Mouse (Mus musculus): ENCODE results near the gene Myh2. TPM values are rescaled to one million over a fixed set of nuclear protein-coding genes. Genes with fewer than 3 reads are reported as not detected.

Gene Myh2
- polyA plus RNA-seq (2012; ENCODE audit: insufficient read depth, insufficient read length, missing spikeins): 4.3 and 7.1 TPM in 2 replicates

GRCm38 (mm10) chr11:67170727-67171126 is at the start of gene Myh2:
TSS of gene Myh2 (plus strand) at chr11:67171027.
- Histone ChIP-seq H3K27ac (replicated peaks; ENCODE audit: low read depth, low read length) (no peak within 1 kb of the TSS), H3K4me1 (ENCODE audit: control insufficient read depth, insufficient read depth, insufficient read length, low read length) (no peaks in the 10 kb centered on the region), H3K4me3 (ENCODE audit: insufficient read depth, low read depth, low read length) (no peak within 1 kb of the TSS)

GRCm38 (mm10) chr11:67124943-67125342 is 45.9 kb upstream of the Myh2 start:
- Histone ChIP-seq H3K4me1 (ENCODE audit: control insufficient read depth, insufficient read depth, insufficient read length, low read length) (no peaks in the 10 kb centered on the region), H3K27ac (replicated peaks; ENCODE audit: low read depth, low read length) (no peak overlapping the region), H3K4me3 (ENCODE audit: insufficient read depth, low read depth, low read length) (no peak overlapping the region)

GRCm38 (mm10) chr11:67125361-67125760 is 45.5 kb upstream of the Myh2 start:
- Histone ChIP-seq H3K4me3 (ENCODE audit: insufficient read depth, low read depth, low read length) (no peak overlapping the region), H3K27ac (replicated peaks; ENCODE audit: low read depth, low read length) (no peak overlapping the region)

GRCm38 (mm10) chr11:67133526-67133925 is 37.3 kb upstream of the Myh2 start:
- Histone ChIP-seq H3K4me3 (ENCODE audit: insufficient read depth, low read depth, low read length) (no peak overlapping the region), H3K4me1 (ENCODE audit: control insufficient read depth, insufficient read depth, insufficient read length, low read length) (no peaks in the 10 kb centered on the region), H3K27ac (replicated peaks; ENCODE audit: low read depth, low read length) (no peak overlapping the region)

More at GRCm38 (mm10) chr11:67125361-67125760, 45.5 kb upstream of the Myh2 start:
- no peaks in the 10 kb centered on the region for H3K4me1 ChIP-seq (ENCODE audit: control insufficient read depth, insufficient read depth, insufficient read length, low read length)

- H3K4me3 ChIP-seq (ENCODE audit: insufficient read depth, low read depth, low read length): no peak overlapping the region
- no peaks in the 10 kb centered on the region for H3K4me1 ChIP-seq (ENCODE audit: control insufficient read depth, insufficient read depth, insufficient read length, low read length)
- no peak overlapping the region for H3K27ac ChIP-seq (replicated peaks; ENCODE audit: low read depth, low read length)
Observed at GRCm38 (mm10) chr11:67134654-67135053, 36.2 kb upstream of the Myh2 start.

GRCm38 (mm10) chr11:67135532-67135931 is 35.3 kb upstream of the Myh2 start:
- Histone ChIP-seq H3K4me1 (ENCODE audit: control insufficient read depth, insufficient read depth, insufficient read length, low read length) (no peaks in the 10 kb centered on the region), H3K4me3 (ENCODE audit: insufficient read depth, low read depth, low read length) (no peak overlapping the region), H3K27ac (replicated peaks; ENCODE audit: low read depth, low read length) (no peak overlapping the region)

GRCm38 (mm10) chr11:67139556-67139955 is 31.3 kb upstream of the Myh2 start:
- Histone ChIP-seq H3K27ac (replicated peaks; ENCODE audit: low read depth, low read length) (no peak overlapping the region), H3K4me3 (ENCODE audit: insufficient read depth, low read depth, low read length) (no peak overlapping the region), H3K4me1 (ENCODE audit: control insufficient read depth, insufficient read depth, insufficient read length, low read length) (no peaks in the 10 kb centered on the region)

- Histone ChIP-seq H3K27ac (replicated peaks; ENCODE audit: low read depth, low read length) (no peak overlapping the region), H3K4me3 (ENCODE audit: insufficient read depth, low read depth, low read length) (no peak overlapping the region), H3K4me1 (ENCODE audit: control insufficient read depth, insufficient read depth, insufficient read length, low read length) (no peaks in the 10 kb centered on the region)
Observed at GRCm38 (mm10) chr11:67140175-67140574, 30.7 kb upstream of the Myh2 start.

GRCm38 (mm10) chr11:67141031-67141430 is 29.8 kb upstream of the Myh2 start:
- Histone ChIP-seq H3K4me1 (ENCODE audit: control insufficient read depth, insufficient read depth, insufficient read length, low read length) (no peaks in the 10 kb centered on the region), H3K27ac (replicated peaks; ENCODE audit: low read depth, low read length) (no peak overlapping the region), H3K4me3 (ENCODE audit: insufficient read depth, low read depth, low read length) (no peak overlapping the region)

GRCm38 (mm10) chr11:67142047-67142446 is 28.8 kb upstream of the Myh2 start:
- H3K27ac ChIP-seq (replicated peaks; ENCODE audit: low read depth, low read length): no peak overlapping the region
- no peaks in the 10 kb centered on the region for H3K4me1 ChIP-seq (ENCODE audit: control insufficient read depth, insufficient read depth, insufficient read length, low read length)
- no peak overlapping the region for H3K4me3 ChIP-seq (ENCODE audit: insufficient read depth, low read depth, low read length)

- Histone ChIP-seq H3K4me1 (ENCODE audit: control insufficient read depth, insufficient read depth, insufficient read length, low read length) (no peaks in the 10 kb centered on the region), H3K27ac (replicated peaks; ENCODE audit: low read depth, low read length) (no peak overlapping the region)
Observed at GRCm38 (mm10) chr11:67143065-67143464, 27.8 kb upstream of the Myh2 start.

GRCm38 (mm10) chr11:67143863-67144498 is 26.8 kb upstream of the Myh2 start:
- Histone ChIP-seq H3K4me3 (ENCODE audit: insufficient read depth, low read depth, low read length) (no peak overlapping the region), H3K27ac (replicated peaks; ENCODE audit: low read depth, low read length) (no peak overlapping the region), H3K4me1 (ENCODE audit: control insufficient read depth, insufficient read depth, insufficient read length, low read length) (no peaks in the 10 kb centered on the region)

More at GRCm38 (mm10) chr11:67143065-67143464, 27.8 kb upstream of the Myh2 start:
- no peak overlapping the region for H3K4me3 ChIP-seq (ENCODE audit: insufficient read depth, low read depth, low read length)

- Histone ChIP-seq H3K4me3 (ENCODE audit: insufficient read depth, low read depth, low read length) (no peak overlapping the region), H3K4me1 (ENCODE audit: control insufficient read depth, insufficient read depth, insufficient read length, low read length) (no peaks in the 10 kb centered on the region), H3K27ac (replicated peaks; ENCODE audit: low read depth, low read length) (no peak overlapping the region)
Observed at GRCm38 (mm10) chr11:67144559-67145265, 26.1 kb upstream of the Myh2 start.

- H3K27ac ChIP-seq (replicated peaks; ENCODE audit: low read depth, low read length): no peak overlapping the region
- no peak overlapping the region for H3K4me3 ChIP-seq (ENCODE audit: insufficient read depth, low read depth, low read length)
- H3K4me1 ChIP-seq (ENCODE audit: control insufficient read depth, insufficient read depth, insufficient read length, low read length): no peaks in the 10 kb centered on the region
Observed at GRCm38 (mm10) chr11:67145482-67146408, 25.1 kb upstream of the Myh2 start.
